Mouse (Mus musculus) stomach, postnatal 0 days (tissue): ENCODE results near the gene Mrln. TPM values are rescaled to one million over a fixed set of nuclear protein-coding genes. Genes with fewer than 3 reads are reported as not detected.

ENCODE experiments used
- ATAC-seq: fragments of 200-750 bp; cut with Nextera tagmentation; 2 replicates; pipeline ENCODE4 v1.8.0; 2017; ENCODE audit not compliant: low FRiP score, low TSS enrichment
- DNase-seq: peaks from one replicate; pipeline ENCODE4 v3.0.0-alpha.2; 2016; ENCODE audit warnings: low spot score
- H3K27ac ChIP-seq: fragments of 300-500 bp; sonication (generic); replicated peaks from 2 replicates; pipeline ENCODE4 v1.5.1; 2014; ENCODE audit warnings: mild to moderate bottlenecking, control low read depth
- H3K27me3 ChIP-seq: fragments of 300-500 bp; sonication (generic); 2 replicates; pipeline ENCODE4 v1.6.1; 2014; ENCODE audit warnings: low read length; ENCODE audit not compliant: control insufficient read depth, insufficient read depth
- H3K36me3 ChIP-seq: fragments of 300-500 bp; sonication (generic); 2 replicates; pipeline ENCODE4 v1.6.1; 2014; ENCODE audit warnings: low read length, mixed read lengths; ENCODE audit not compliant: control insufficient read depth, insufficient read depth
- H3K4me1 ChIP-seq: fragments of 300-500 bp; sonication (generic); replicated peaks from 2 replicates; pipeline ENCODE4 v1.6.1; 2014; ENCODE audit warnings: antibody characterized with exemption; ENCODE audit not compliant: control insufficient read depth, insufficient read depth
- H3K4me2 ChIP-seq: fragments of 300-500 bp; sonication (generic); replicated peaks from 2 replicates; pipeline ENCODE4 v1.6.1; 2014; ENCODE audit warnings: low read depth, mild to moderate bottlenecking, control low read depth, moderate library complexity
- H3K4me3 ChIP-seq: fragments of 300-500 bp; sonication (generic); 2 replicates; pipeline ENCODE4 v1.5.1; 2014; ENCODE audit warnings: low read depth, low read length, control low read depth
- H3K9ac ChIP-seq: fragments of 300-500 bp; sonication (generic); 2 replicates; pipeline ENCODE4 v1.6.1; 2014; ENCODE audit warnings: mild to moderate bottlenecking, low read length, control low read depth, mixed read lengths
- H3K9me3 ChIP-seq: fragments of 300-500 bp; sonication (generic); 2 replicates; pipeline ENCODE4 v1.6.1; 2016; ENCODE audit warnings: low read length; ENCODE audit not compliant: control insufficient read depth
- CTCF ChIP-seq: IDR thresholded peaks from 2 replicates; pipeline ENCODE4 v1.5.1; 2016; ENCODE audit warnings: antibody characterized with exemption, low read depth, mild to moderate bottlenecking, moderate library complexity
- EP300 ChIP-seq: optimal IDR thresholded peaks from 2 replicates; pipeline ENCODE3; 2016; ENCODE audit warnings: antibody characterized with exemption
- WGBS: fragments of 180-500 bp; shearing (Covaris S2); extraction: QIAGEN DNeasy Blood & Tissue Kit; methylation state at CpG from one replicate; pipeline ENCODE4 v1.1.7; 2014; 5-methylcytosine and 5-hydroxymethylcytosine counted together
- polyA plus RNA-seq: library from polyadenylated mRNA; unstranded; fragments of >200 nt; fragmentation: Nextera tagmentation; extraction: Ambion mirVana; gene quantifications from 2 replicates; pipeline ENCODE4 v1.2.1, GENCODE M21; 2015

The Mrln gene
- polyA plus RNA-seq, 1 experiment from 2014 or later = 1.5 TPM

GRCm38 (mm10) chr10:70230352-70230751 is 25.9 kb downstream of the Mrln start:
- Histone ChIP-seq H3K36me3 (no peaks in the 10 kb centered on the region), H3K4me1 (no peaks in the 10 kb centered on the region), H3K27ac (no peak overlapping the region), H3K4me2 (no peak overlapping the region), H3K9me3 (no peaks in the 10 kb centered on the region), H3K9ac (no peak overlapping the region), H3K27me3 (no peaks in the 10 kb centered on the region), H3K4me3 (no peak overlapping the region)
- 72% methylated on average over 6 of the region's 6 CpGs for WGBS
- TF ChIP-seq CTCF (no peak), EP300 (no peak)
- no peak for ATAC-seq
- DNase-seq = no peak

GRCm38 (mm10) chr10:70237936-70238335 is 33.5 kb downstream of the Mrln start:
- no peaks in the 10 kb centered on the region for H3K4me1 ChIP-seq
- no peaks in the 10 kb centered on the region for H3K27me3 ChIP-seq
- no peaks in the 10 kb centered on the region for H3K9me3 ChIP-seq
- WGBS = 54% methylated on average over 2 of the region's 2 CpGs
- H3K27ac ChIP-seq = no peak overlapping the region
- no peaks in the 10 kb centered on the region for H3K36me3 ChIP-seq
- no peak overlapping the region for H3K4me3 ChIP-seq
- TF ChIP-seq EP300 (no peak), CTCF (no peak)
- ATAC-seq (no peak), DNase-seq (no peak)
- H3K9ac ChIP-seq = no peak overlapping the region
- H3K4me2 ChIP-seq = no peak overlapping the region

- peaks cover 4% of the 10 kb centered on the region; the same call in 1 of the 2 replicates for H3K4me1 ChIP-seq
- ATAC-seq = 0 out of 2 replicates have a peak, but pooled peaks have one; percentile 50
- H3K36me3 ChIP-seq = no peaks in the 10 kb centered on the region
- WGBS = 44% methylated on average over 8 of the region's 8 CpGs
- TF ChIP-seq EP300 (no peak), CTCF (no peak)
- H3K4me2 ChIP-seq = no peak overlapping the region
- DNase-seq = no peak
- H3K27ac ChIP-seq = no peak overlapping the region
- no peaks in the 10 kb centered on the region for H3K9me3 ChIP-seq
- H3K4me3 ChIP-seq = no peak overlapping the region
- no peak overlapping the region for H3K9ac ChIP-seq
- H3K27me3 ChIP-seq = no peaks in the 10 kb centered on the region
These were observed 38.4 kb downstream of the Mrln start for GRCm38 (mm10) chr10:70242751-70243444.

- WGBS = under 1% methylated on average over 50 of the region's 54 CpGs
- Histone ChIP-seq H3K9ac (peak within 1 kb of the TSS; percentile 70), H3K4me3 (peak within 1 kb of the TSS; percentile 65), H3K27ac (peak within 1 kb of the TSS; percentile 45; the same call in 1 of the 2 replicates), H3K27me3 (no peaks in the 10 kb centered on the region), H3K9me3 (no peaks in the 10 kb centered on the region), H3K4me1 (peaks cover 4% of the 10 kb centered on the region; the same call in 1 of the 2 replicates), H3K36me3 (no peaks in the 10 kb centered on the region), H3K4me2 (peak within 1 kb of the TSS; percentile 90)
- ATAC-seq (peak; percentile 90), DNase-seq (peak; percentile 74)
- TF ChIP-seq EP300 = no peak
- peak; percentile 65 for TF ChIP-seq CTCF
These were observed 40.6 kb downstream of the Mrln start, which contains the start of gene Slc16a9 for GRCm38 (mm10) chr10:70244921-70245558. Slc16a9 (plus strand) TSS chr10:70245100.

- H3K27ac ChIP-seq = peak overlapping the region; percentile 45; the same call in 1 of the 2 replicates
- peak; percentile 8; the same call in 1 of the 2 replicates for ATAC-seq
These were observed 41.1 kb downstream of the Mrln start for GRCm38 (mm10) chr10:70245559-70245945.

GRCm38 (mm10) chr10:70246076-70246475 is 41.6 kb downstream of the Mrln start:
- peak overlapping the region; percentile 70; the same call in 1 of the 2 replicates for H3K9ac ChIP-seq
- peaks cover 4% of the 10 kb centered on the region; the same call in 1 of the 2 replicates for H3K4me1 ChIP-seq
- no peak overlapping the region for H3K27ac ChIP-seq
- ATAC-seq (no peak), DNase-seq (no peak)
- WGBS = 39% methylated on average over 9 of the region's 9 CpGs
- peak overlapping the region; percentile 65 for H3K4me3 ChIP-seq
- no peaks in the 10 kb centered on the region for H3K36me3 ChIP-seq
- TF ChIP-seq CTCF = no peak
- no peak for TF ChIP-seq EP300
- H3K27me3 ChIP-seq = no peaks in the 10 kb centered on the region
- H3K4me2 ChIP-seq = peak overlapping the region; percentile 90
- H3K9me3 ChIP-seq = no peaks in the 10 kb centered on the region

More at GRCm38 (mm10) chr10:70245559-70245945, 41.1 kb downstream of the Mrln start:
- peak overlapping the region; percentile 90 for H3K4me2 ChIP-seq
- H3K9me3 ChIP-seq = no peaks in the 10 kb centered on the region
- no peaks in the 10 kb centered on the region for H3K36me3 ChIP-seq
- 2% methylated on average over 16 of the region's 16 CpGs for WGBS
- DNase-seq = no peak
- H3K9ac ChIP-seq = peak overlapping the region; percentile 70
- H3K4me3 ChIP-seq = peak overlapping the region; percentile 65
- TF ChIP-seq EP300 = no peak
- no peak for TF ChIP-seq CTCF
- no peaks in the 10 kb centered on the region for H3K27me3 ChIP-seq
- H3K4me1 ChIP-seq = peaks cover 4% of the 10 kb centered on the region; the same call in 1 of the 2 replicates
